Mouse (Mus musculus) intestine, postnatal 0 days (tissue): Measurements from ENCODE around the gene Hc. TPM values are rescaled to one million over a fixed set of nuclear protein-coding genes. Genes with fewer than 3 reads are reported as not detected.

Experiments
- ATAC-seq: fragments of 200-750 bp; cut with Nextera tagmentation; 2 replicates; pipeline ENCODE4 v1.8.0; 2017; ENCODE audit warnings: mild to moderate bottlenecking, moderate TSS enrichment, moderate library complexity
- H3K27ac ChIP-seq: fragments of 300-500 bp; sonication (generic); 2 replicates; pipeline ENCODE4 v1.5.1; 2014; ENCODE audit warnings: mild to moderate bottlenecking, low read depth, low read length, moderate library complexity
- H3K27me3 ChIP-seq: fragments of 300-500 bp; sonication (generic); replicated peaks from 2 replicates; pipeline ENCODE4 v1.6.1; 2014; ENCODE audit warnings: low read length, mixed read lengths; ENCODE audit not compliant: control insufficient read depth, insufficient read depth
- H3K36me3 ChIP-seq: fragments of 300-500 bp; sonication (generic); 2 replicates; pipeline ENCODE4 v1.6.1; 2014; ENCODE audit warnings: mild to moderate bottlenecking, moderate library complexity; ENCODE audit not compliant: control insufficient read depth, insufficient read depth
- H3K4me1 ChIP-seq: fragments of 300-500 bp; sonication (generic); replicated peaks from 2 replicates; pipeline ENCODE4 v1.6.1; 2014; ENCODE audit warnings: antibody characterized with exemption, low read length, mixed read lengths; ENCODE audit not compliant: control insufficient read depth, insufficient read depth
- H3K4me2 ChIP-seq: fragments of 300-500 bp; sonication (generic); replicated peaks from 2 replicates; pipeline ENCODE4 v1.6.1; 2014; ENCODE audit warnings: low read depth, mild to moderate bottlenecking, moderate library complexity
- H3K4me3 ChIP-seq: fragments of 300-500 bp; sonication (generic); 2 replicates; pipeline ENCODE4 v1.5.1; 2014; ENCODE audit warnings: low read depth, low read length
- H3K9ac ChIP-seq: fragments of 300-500 bp; sonication (generic); 2 replicates; pipeline ENCODE4 v1.6.1; 2014; ENCODE audit warnings: mild to moderate bottlenecking, low read depth, low read length
- H3K9me3 ChIP-seq: fragments of 300-500 bp; sonication (generic); 2 replicates; pipeline ENCODE4 v1.6.1; 2016; ENCODE audit warnings: mixed run types; ENCODE audit not compliant: control insufficient read depth
- CTCF ChIP-seq: sonication (generic); IDR thresholded peaks from 2 replicates; pipeline ENCODE4 v1.5.1; 2016; ENCODE audit warnings: low read depth, mild to moderate bottlenecking, control low read depth, antibody characterized with exemption, moderate library complexity
- WGBS: fragments of 180-500 bp; shearing (Covaris S2); extraction: QIAGEN DNeasy Blood & Tissue Kit; methylation state at CpG from one replicate; pipeline ENCODE4 v1.1.7; 2014; 5-methylcytosine and 5-hydroxymethylcytosine counted together
- polyA plus RNA-seq: library from polyadenylated mRNA; unstranded; fragments of >200 nt; fragmentation: Nextera tagmentation; extraction: Ambion mirVana; gene quantifications from 2 replicates; pipeline ENCODE4 v1.2.1, GENCODE M21; 2015

Hc gene
- polyA plus RNA-seq, 1 experiment from 2014 or later = 0.14 TPM

DNA sequence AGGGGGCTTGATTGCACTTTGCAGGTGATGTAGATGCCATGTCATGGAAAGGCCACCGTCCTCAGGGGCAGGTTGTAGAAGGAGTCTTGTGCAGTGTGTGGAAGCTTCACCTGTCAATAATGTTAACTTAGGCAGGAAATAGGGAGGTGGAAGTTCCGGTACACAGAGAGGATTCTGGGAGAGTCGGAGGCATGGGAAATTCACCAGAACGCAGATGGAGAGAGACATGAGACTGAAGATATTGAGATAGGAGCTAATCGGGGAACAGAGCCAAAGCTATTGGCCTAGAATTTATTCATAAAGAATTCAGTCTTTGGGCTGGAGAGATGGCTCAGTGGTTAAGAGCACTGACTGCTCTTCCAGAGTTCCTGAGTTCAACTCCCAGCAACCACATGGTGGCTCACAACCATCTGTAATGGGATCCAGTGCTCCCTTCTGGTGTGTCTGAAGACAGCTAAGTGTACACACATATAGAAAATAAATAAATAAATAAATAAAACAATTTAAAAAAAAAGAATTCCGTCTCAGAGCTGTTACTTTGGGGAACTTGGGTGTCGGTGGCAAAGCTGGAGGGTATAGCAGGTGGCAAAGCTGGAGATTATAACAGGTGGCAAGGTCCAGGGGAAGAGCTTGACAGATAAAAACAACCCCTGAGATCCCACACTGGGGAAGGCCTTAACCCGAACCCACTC lies 94.8 kb downstream of the Hc start:
- 91% methylated on average over 8 of the region's 8 CpGs for WGBS
- no peak for ATAC-seq
- Histone ChIP-seq H3K9me3 (no peaks in the 10 kb centered on the region), H3K27ac (no peak overlapping the region), H3K4me2 (no peak overlapping the region), H3K4me3 (no peak overlapping the region), H3K36me3 (no peaks in the 10 kb centered on the region), H3K4me1 (peaks cover 6% of the 10 kb centered on the region; the same call in 1 of the 2 replicates), H3K9ac (no peak overlapping the region), H3K27me3 (no peaks in the 10 kb centered on the region)
- TF ChIP-seq CTCF = no peak

- Histone ChIP-seq H3K36me3 (no peaks in the 10 kb centered on the region), H3K9me3 (no peaks in the 10 kb centered on the region), H3K27ac (no peak overlapping the region), H3K4me1 (peaks cover 6% of the 10 kb centered on the region; the same call in 1 of the 2 replicates), H3K9ac (no peak overlapping the region), H3K27me3 (no peaks in the 10 kb centered on the region), H3K4me3 (no peak overlapping the region), H3K4me2 (0 out of 2 replicates have a peak overlapping the region, but pooled peaks have one; percentile 27)
- ATAC-seq = no peak
- WGBS = 84% methylated on average over 8 of the region's 8 CpGs
- peak; percentile 22 for TF ChIP-seq CTCF
Observed at GRCm38 (mm10) chr2:34965806-34966205, 95.4 kb downstream of the Hc start.

DNA sequence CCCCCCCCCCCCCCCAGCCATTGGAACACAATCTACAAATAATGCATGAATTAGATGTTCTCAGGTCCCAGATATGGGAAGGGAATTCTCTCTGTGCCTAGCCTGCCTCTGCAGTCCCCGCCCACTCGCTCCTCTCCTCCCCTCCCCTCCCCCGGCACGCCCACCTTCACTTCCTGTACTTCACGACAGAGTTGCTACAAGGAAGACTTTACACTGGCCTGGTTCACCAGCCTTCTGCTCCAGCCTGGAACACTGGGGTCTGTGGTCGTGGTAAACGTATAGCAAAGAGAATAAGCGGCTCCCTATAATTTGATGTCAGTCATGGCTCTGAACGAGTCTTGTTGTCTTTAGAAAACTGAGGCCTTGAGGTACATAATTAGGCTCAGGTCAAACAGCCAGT lies 95.9 kb downstream of the Hc start:
- WGBS = 35% methylated on average over 9 of the region's 9 CpGs
- ATAC-seq = peak; percentile 77
- Histone ChIP-seq H3K4me3 (no peak overlapping the region), H3K4me2 (0 out of 2 replicates have a peak overlapping the region, but pooled peaks have one; percentile 27), H3K9me3 (no peaks in the 10 kb centered on the region), H3K9ac (no peak overlapping the region), H3K36me3 (no peaks in the 10 kb centered on the region), H3K4me1 (peaks cover 6% of the 10 kb centered on the region; the same call in 1 of the 2 replicates), H3K27me3 (no peaks in the 10 kb centered on the region), H3K27ac (no peak overlapping the region)
- TF ChIP-seq CTCF = no peak

DNA sequence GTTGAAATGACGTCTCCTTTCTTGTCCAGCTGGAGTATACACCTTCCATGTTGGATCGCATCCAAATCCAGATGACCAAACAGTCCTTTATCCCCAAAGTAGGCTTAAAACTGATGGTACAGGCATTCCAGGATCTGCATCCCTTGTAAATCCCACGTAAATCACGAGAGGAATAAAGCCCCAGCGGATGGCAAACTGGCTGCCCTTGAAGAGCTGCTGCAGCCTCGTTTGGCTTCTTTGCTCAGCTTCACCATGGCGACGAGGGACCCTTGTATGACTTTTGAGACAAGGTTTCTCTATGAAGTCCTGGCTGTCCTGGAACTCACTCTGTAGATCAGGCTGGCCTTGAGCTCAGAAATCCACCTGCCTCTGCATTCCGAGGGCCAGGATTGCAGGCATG lies 96.6 kb downstream of the Hc start:
- H3K4me1 ChIP-seq = peaks cover 6% of the 10 kb centered on the region; the same call in 1 of the 2 replicates
- no peaks in the 10 kb centered on the region for H3K36me3 ChIP-seq
- no peaks in the 10 kb centered on the region for H3K27me3 ChIP-seq
- WGBS = 76% methylated on average over 9 of the region's 9 CpGs
- no peak overlapping the region for H3K9ac ChIP-seq
- H3K4me3 ChIP-seq = no peak overlapping the region
- TF ChIP-seq CTCF = no peak
- H3K9me3 ChIP-seq = no peaks in the 10 kb centered on the region
- no peak for ATAC-seq
- H3K27ac ChIP-seq = no peak overlapping the region
- no peak overlapping the region for H3K4me2 ChIP-seq

GRCm38 (mm10) chr2:34964230-34964629 lies 97.0 kb downstream of the Hc start:
- peaks cover 6% of the 10 kb centered on the region; the same call in 1 of the 2 replicates for H3K4me1 ChIP-seq
- no peak overlapping the region for H3K4me3 ChIP-seq
- H3K27ac ChIP-seq = no peak overlapping the region
- no peaks in the 10 kb centered on the region for H3K27me3 ChIP-seq
- H3K9ac ChIP-seq = no peak overlapping the region
- H3K9me3 ChIP-seq = no peaks in the 10 kb centered on the region
- H3K36me3 ChIP-seq = no peaks in the 10 kb centered on the region
- ATAC-seq = no peak
- TF ChIP-seq CTCF = no peak
- WGBS = 86% methylated on average over 6 of the region's 6 CpGs
- H3K4me2 ChIP-seq = no peak overlapping the region

DNA sequence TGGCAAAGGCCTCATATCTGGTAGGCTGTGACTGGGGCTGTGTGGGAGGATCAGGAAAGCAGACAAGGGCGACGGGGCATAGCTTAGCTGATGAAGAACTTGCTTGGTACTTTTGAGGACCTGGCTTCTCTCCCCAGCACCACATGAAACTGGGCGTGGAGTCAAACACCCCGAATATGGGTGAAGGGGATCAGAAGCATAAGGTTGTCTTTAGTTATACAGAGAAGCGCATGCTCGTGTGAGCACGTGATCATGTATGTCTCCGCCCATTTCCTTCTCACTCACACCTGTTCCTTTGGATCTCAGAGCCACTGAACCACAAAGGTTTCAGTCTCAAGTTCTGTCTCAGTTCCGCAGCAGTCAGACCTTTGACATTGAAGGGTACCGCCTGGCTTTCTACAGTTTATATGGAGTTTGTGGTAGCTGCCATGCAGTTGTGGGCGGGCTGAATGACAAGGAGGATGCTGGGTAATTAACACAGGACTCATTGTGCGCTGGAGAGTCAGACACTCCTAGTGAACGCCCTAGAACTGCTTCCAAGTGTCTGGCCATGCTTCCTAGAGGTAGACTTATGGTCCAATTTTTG lies 97.8 kb downstream of the Hc start:
- Histone ChIP-seq H3K4me1 (peaks cover 6% of the 10 kb centered on the region; the same call in 1 of the 2 replicates), H3K4me2 (no peak overlapping the region), H3K9ac (no peak overlapping the region), H3K36me3 (no peaks in the 10 kb centered on the region), H3K27ac (no peak overlapping the region), H3K9me3 (no peaks in the 10 kb centered on the region), H3K27me3 (no peaks in the 10 kb centered on the region), H3K4me3 (no peak overlapping the region)
- ATAC-seq = no peak
- 81% methylated on average over 13 of the region's 13 CpGs for WGBS
- TF ChIP-seq CTCF = no peak
